Mouse (Mus musculus) kidney, postnatal 0 days (tissue): Measurements from ENCODE around the gene Fam3a. TPM values are rescaled to one million over a fixed set of nuclear protein-coding genes. Genes with fewer than 3 reads are reported as not detected.

Experiments used
- ATAC-seq: fragments of 200-750 bp; cut with Nextera tagmentation; replicated peaks from 2 replicates; pipeline ENCODE4 v1.8.0; 2017; ENCODE audit warnings: low read depth, moderate number of reproducible peaks, moderate TSS enrichment, moderate library complexity; ENCODE audit not compliant: low FRiP score
- DNase-seq: peaks from one replicate; pipeline ENCODE4 v3.0.0-alpha.2; 2016; ENCODE audit warnings: low spot score
- H3K27ac ChIP-seq: fragments of 300-500 bp; sonication (generic); 2 replicates; pipeline ENCODE4 v1.5.1; 2014; ENCODE audit warnings: mild to moderate bottlenecking
- H3K27me3 ChIP-seq: fragments of 300-500 bp; sonication (generic); 2 replicates; pipeline ENCODE4 v1.6.1; 2014; ENCODE audit warnings: low read length, mixed read lengths; ENCODE audit not compliant: insufficient read depth
- H3K36me3 ChIP-seq: fragments of 300-500 bp; sonication (generic); 2 replicates; pipeline ENCODE4 v1.6.1; 2014; ENCODE audit warnings: low read length, mixed read lengths; ENCODE audit not compliant: insufficient read depth
- H3K4me1 ChIP-seq: fragments of 300-500 bp; sonication (generic); replicated peaks from 2 replicates; pipeline ENCODE4 v1.6.1; 2014; ENCODE audit warnings: antibody characterized with exemption, low read length, mixed read lengths; ENCODE audit not compliant: insufficient read depth
- H3K4me2 ChIP-seq: fragments of 300-500 bp; sonication (generic); 2 replicates; pipeline ENCODE4 v1.6.1; 2014; ENCODE audit warnings: mild to moderate bottlenecking, low read length, moderate library complexity, mixed read lengths
- H3K4me3 ChIP-seq: fragments of 300-500 bp; sonication (generic); replicated peaks from 2 replicates; pipeline ENCODE4 v1.5.1; 2014; ENCODE audit warnings: low read depth, low read length
- H3K9ac ChIP-seq: fragments of 300-500 bp; sonication (generic); 2 replicates; pipeline ENCODE4 v1.6.1; 2014; ENCODE audit warnings: low read depth, low read length
- H3K9me3 ChIP-seq: fragments of 300-500 bp; sonication (generic); replicated peaks from 2 replicates; pipeline ENCODE4 v1.6.1; 2016; ENCODE audit warnings: low read length, inconsistent platforms, mixed read lengths
- CTCF ChIP-seq: IDR thresholded peaks from 2 replicates; pipeline ENCODE4 v1.5.1; 2016; ENCODE audit warnings: antibody characterized with exemption, low read depth, mild to moderate bottlenecking, moderate library complexity
- WGBS: fragments of 180-500 bp; shearing (Covaris S2); extraction: QIAGEN DNeasy Blood & Tissue Kit; methylation state at CpG from one replicate; pipeline ENCODE4 v1.1.7; 2014; 5-methylcytosine and 5-hydroxymethylcytosine counted together
- polyA plus RNA-seq: library from polyadenylated mRNA; unstranded; fragments of >200 nt; fragmentation: Nextera tagmentation; extraction: Ambion mirVana; gene quantifications from 2 replicates; pipeline ENCODE4 v1.2.1, GENCODE M21; 2015

Fam3a gene
- polyA plus RNA-seq, 1 experiment from 2014 or later = 37.0 TPM

GRCm38 (mm10) chrX:74426256-74426655 lies 33.2 kb upstream of the Fam3a start:
- TF ChIP-seq CTCF = no peak
- Histone ChIP-seq H3K27ac (no peak overlapping the region), H3K9ac (no peak overlapping the region), H3K27me3 (no peaks in the 10 kb centered on the region), H3K9me3 (no peaks in the 10 kb centered on the region), H3K4me3 (no peak overlapping the region), H3K4me2 (no peak overlapping the region), H3K36me3 (no peaks in the 10 kb centered on the region), H3K4me1 (peaks cover 3% of the 10 kb centered on the region; the same call in 1 of the 2 replicates)
- DNase-seq (no peak), ATAC-seq (no peak)
- WGBS = 61% methylated on average over 1 of the region's 1 CpGs

GRCm38 (mm10) chrX:74425195-74425594 lies 32.1 kb upstream of the Fam3a start:
- Histone ChIP-seq H3K9ac (no peak overlapping the region), H3K4me3 (no peak overlapping the region), H3K27ac (no peak overlapping the region), H3K4me2 (no peak overlapping the region), H3K9me3 (no peaks in the 10 kb centered on the region), H3K27me3 (no peaks in the 10 kb centered on the region), H3K4me1 (peaks cover 1% of the 10 kb centered on the region; the same call in 1 of the 2 replicates), H3K36me3 (no peaks in the 10 kb centered on the region)
- DNase-seq = no peak
- no peak for TF ChIP-seq CTCF
- ATAC-seq = no peak
- WGBS = 90% methylated on average over 4 of the region's 4 CpGs

- no peaks in the 10 kb centered on the region for H3K36me3 ChIP-seq
- no peak overlapping the region for H3K9ac ChIP-seq
- TF ChIP-seq CTCF = no peak
- no peak for DNase-seq
- H3K4me2 ChIP-seq = no peak overlapping the region
- no peak for ATAC-seq
- no peak overlapping the region for H3K27ac ChIP-seq
- no peak overlapping the region for H3K4me3 ChIP-seq
- no peaks in the 10 kb centered on the region for H3K27me3 ChIP-seq
- no peaks in the 10 kb centered on the region for H3K4me1 ChIP-seq
- no peaks in the 10 kb centered on the region for H3K9me3 ChIP-seq
These were observed 31.4 kb upstream of the Fam3a start for GRCm38 (mm10) chrX:74424443-74424842.

GRCm38 (mm10) chrX:74413377-74413776 lies 20.3 kb upstream of the Fam3a start:
- peak; percentile 66 for ATAC-seq
- Histone ChIP-seq H3K36me3 (no peaks in the 10 kb centered on the region), H3K9ac (no peak overlapping the region), H3K27me3 (no peaks in the 10 kb centered on the region), H3K27ac (no peak overlapping the region), H3K4me2 (no peak overlapping the region), H3K4me1 (no peaks in the 10 kb centered on the region), H3K9me3 (no peaks in the 10 kb centered on the region), H3K4me3 (no peak overlapping the region)
- DNase-seq = peak; percentile 87
- peak; percentile 98 for TF ChIP-seq CTCF

DNA sequence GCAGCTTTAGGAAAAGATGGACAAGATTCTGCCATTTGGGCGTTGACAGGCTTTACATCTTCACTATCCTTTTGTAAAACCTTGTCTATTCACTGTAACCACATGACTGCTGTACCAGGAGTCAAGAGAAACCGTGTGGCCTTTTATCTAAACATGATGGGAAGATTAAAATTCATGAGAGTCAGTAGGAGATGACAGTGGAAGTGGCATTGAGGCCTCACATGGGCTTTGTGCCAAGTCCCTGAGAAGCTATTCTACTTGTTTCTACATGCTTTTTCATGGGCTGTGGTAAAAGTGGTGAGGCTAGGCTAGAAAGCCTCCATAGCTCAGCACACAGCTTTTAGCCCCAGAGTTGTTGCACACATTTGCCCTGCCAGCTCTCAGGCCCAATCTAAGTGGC lies 15.3 kb upstream of the Fam3a start:
- 48% methylated on average over 2 of the region's 2 CpGs for WGBS
- ATAC-seq = no peak

DNA sequence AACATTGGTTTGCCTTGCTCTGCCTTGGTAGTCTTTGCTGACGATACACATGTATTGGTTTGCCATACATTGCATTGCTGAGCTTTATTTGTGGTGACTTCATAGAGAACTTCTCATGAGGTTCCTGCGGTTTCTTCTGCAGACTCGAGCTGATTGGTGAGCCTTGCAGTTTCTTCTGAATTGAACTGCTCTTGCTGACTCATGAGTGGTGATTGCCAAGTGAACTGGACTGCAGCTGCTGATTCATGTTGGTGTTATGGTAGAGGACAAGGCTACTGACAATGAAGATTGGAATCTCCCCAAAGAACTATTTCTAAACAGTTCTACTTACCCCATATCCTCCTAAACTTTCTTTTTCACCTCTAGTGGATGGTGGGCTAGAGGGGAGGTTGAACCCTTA lies 7.1 kb upstream of the Fam3a start:
- no peaks in the 10 kb centered on the region for H3K4me1 ChIP-seq
- no peak overlapping the region for H3K9ac ChIP-seq
- no peak overlapping the region for H3K4me2 ChIP-seq
- H3K27ac ChIP-seq = no peak overlapping the region
- H3K9me3 ChIP-seq = no peaks in the 10 kb centered on the region
- TF ChIP-seq CTCF = no peak
- no peaks in the 10 kb centered on the region for H3K36me3 ChIP-seq
- DNase-seq = no peak
- WGBS = 86% methylated on average over 3 of the region's 3 CpGs
- H3K27me3 ChIP-seq = no peaks in the 10 kb centered on the region
- no peak overlapping the region for H3K4me3 ChIP-seq
- ATAC-seq = no peak

More for the DNA sequence above, 15.3 kb upstream of the Fam3a start:
- H3K9ac ChIP-seq = no peak overlapping the region
- no peaks in the 10 kb centered on the region for H3K27me3 ChIP-seq
- no peaks in the 10 kb centered on the region for H3K9me3 ChIP-seq
- TF ChIP-seq CTCF = no peak
- H3K4me3 ChIP-seq = no peak overlapping the region
- H3K4me1 ChIP-seq = no peaks in the 10 kb centered on the region
- H3K36me3 ChIP-seq = no peaks in the 10 kb centered on the region
- H3K4me2 ChIP-seq = no peak overlapping the region
- no peak for DNase-seq
- H3K27ac ChIP-seq = no peak overlapping the region

DNA sequence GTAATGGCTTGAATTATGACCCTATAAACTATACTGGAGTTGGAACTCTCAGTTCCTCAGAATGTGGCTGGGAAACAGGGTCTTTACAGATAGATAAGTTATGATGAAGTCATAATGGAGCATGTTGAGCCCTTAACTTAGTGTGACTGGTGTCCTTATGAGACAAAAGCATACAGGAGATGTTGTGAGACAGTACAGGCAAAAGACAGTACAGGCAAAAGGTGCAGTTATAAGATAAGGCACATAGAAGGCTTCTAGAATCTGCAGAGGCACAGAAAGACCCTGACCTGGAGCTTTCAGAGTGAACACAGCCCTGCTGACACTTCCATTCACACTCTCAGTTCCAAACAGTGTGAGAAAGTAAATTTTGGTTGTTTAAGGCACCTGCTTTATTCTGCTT lies 4.9 kb downstream of the Fam3a start:
- DNase-seq (no peak), ATAC-seq (no peak)
- H3K4me2 ChIP-seq = no peak overlapping the region
- H3K27ac ChIP-seq = no peak overlapping the region
- 0 out of 2 replicates have a peak, but pooled peaks cover 5% of the 10 kb centered on the region for H3K36me3 ChIP-seq
- no peaks in the 10 kb centered on the region for H3K27me3 ChIP-seq
- no peak overlapping the region for H3K4me3 ChIP-seq
- H3K9ac ChIP-seq = no peak overlapping the region
- no peaks in the 10 kb centered on the region for H3K4me1 ChIP-seq
- TF ChIP-seq CTCF = no peak
- H3K9me3 ChIP-seq = no peaks in the 10 kb centered on the region
